Mouse (Mus musculus) olfactory bulb, adult 2 months (tissue): ENCODE results near the gene Car12.

ENCODE experiments used
- CTCF ChIP-seq: fragments of 200-500 bp; IDR thresholded peaks from 2 replicates; pipeline ENCODE4 v1.5.1; 2012; ENCODE audit warnings: low read depth, mild to moderate bottlenecking, low read length, moderate library complexity; ENCODE audit not compliant: insufficient read depth
- POLR2A ChIP-seq: fragments of 200-500 bp; IDR thresholded peaks from 2 replicates; pipeline ENCODE4 v1.6.1; 2012; ENCODE audit warnings: mild to moderate bottlenecking, low read depth, low read length, moderate library complexity; ENCODE audit not compliant: insufficient read depth

GRCm38 (mm10) chr9:66716533-66716932 lies 3.0 kb downstream of the Car12 start:
- no peak for TF ChIP-seq CTCF
- TF ChIP-seq POLR2A = no peak
